Mouse (Mus musculus) E14TG2a.4 (cell line): ENCODE data around the gene Tiparp.

Source experiments
- H3K27me3 ChIP-seq: 2 replicates; pipeline ENCODE4 v1.6.1; 2014; ENCODE audit warnings: low read length, control low read depth; ENCODE audit not compliant: insufficient read depth
- H3K36me3 ChIP-seq: 2 replicates; pipeline ENCODE4 v1.6.1; 2014; ENCODE audit warnings: low read length, control low read depth; ENCODE audit not compliant: insufficient read depth
- H3K4me1 ChIP-seq: replicated peaks from 2 replicates; pipeline ENCODE4 v1.6.1; 2014; ENCODE audit warnings: low read depth, low read length, control low read depth
- H3K4me3 ChIP-seq: replicated peaks from 2 replicates; pipeline ENCODE4 v1.5.1; 2014; ENCODE audit warnings: mild to moderate bottlenecking, low read length
- H3K9me3 ChIP-seq: 2 replicates; pipeline ENCODE4 v1.6.1; 2014; ENCODE audit warnings: low read length, control low read depth
- CTCF ChIP-seq: conservative IDR thresholded peaks from 2 replicates; pipeline ENCODE4 v1.5.1; 2014; ENCODE audit warnings: low read length
- NANOG ChIP-seq: IDR thresholded peaks from 2 replicates; pipeline ENCODE4 v1.6.1; 2014; ENCODE audit warnings: borderline replicate concordance, low read length, mixed read lengths
- POU5F1 ChIP-seq: IDR thresholded peaks from 2 replicates; pipeline ENCODE4 v1.6.1; 2014; ENCODE audit warnings: low read length, borderline replicate concordance

The Tiparp gene

GRCm38 (mm10) chr3:65584329-65584728, 56.1 kb downstream of the Tiparp start:
- Histone ChIP-seq H3K9me3 (no peaks in the 10 kb centered on the region), H3K4me3 (no peak overlapping the region), H3K4me1 (peaks cover 34% of the 10 kb centered on the region), H3K36me3 (no peaks in the 10 kb centered on the region), H3K27me3 (0 out of 2 replicates have a peak, but pooled peaks cover 12% of the 10 kb centered on the region)
- TF ChIP-seq NANOG: no peak
- no peak for TF ChIP-seq CTCF
- no peak for TF ChIP-seq POU5F1

- Histone ChIP-seq H3K36me3 (no peaks in the 10 kb centered on the region), H3K4me1 (peaks cover 34% of the 10 kb centered on the region), H3K9me3 (no peaks in the 10 kb centered on the region), H3K4me3 (no peak overlapping the region), H3K27me3 (0 out of 2 replicates have a peak, but pooled peaks cover 12% of the 10 kb centered on the region)
- no peak for TF ChIP-seq CTCF
- TF ChIP-seq NANOG: no peak
- TF ChIP-seq POU5F1: no peak
These were observed 57.1 kb downstream of the Tiparp start for GRCm38 (mm10) chr3:65585291-65585690.

GRCm38 (mm10) chr3:65585823-65586482, 57.7 kb downstream of the Tiparp start:
- peaks cover 34% of the 10 kb centered on the region for H3K4me1 ChIP-seq
- TF ChIP-seq CTCF: no peak
- no peak for TF ChIP-seq POU5F1
- no peak for TF ChIP-seq NANOG
- no peaks in the 10 kb centered on the region for H3K9me3 ChIP-seq
- no peaks in the 10 kb centered on the region for H3K36me3 ChIP-seq
- H3K27me3 ChIP-seq: 0 out of 2 replicates have a peak, but pooled peaks cover 12% of the 10 kb centered on the region
- peak overlapping the region; percentile 61 for H3K4me3 ChIP-seq

- TF ChIP-seq NANOG: no peak
- TF ChIP-seq POU5F1: no peak
- TF ChIP-seq CTCF: no peak
- no peaks in the 10 kb centered on the region for H3K36me3 ChIP-seq
- H3K4me3 ChIP-seq: peak overlapping the region; percentile 61
- H3K9me3 ChIP-seq: no peaks in the 10 kb centered on the region
- 0 out of 2 replicates have a peak, but pooled peaks cover 12% of the 10 kb centered on the region for H3K27me3 ChIP-seq
- H3K4me1 ChIP-seq: peaks cover 34% of the 10 kb centered on the region
These were observed 58.3 kb downstream of the Tiparp start for GRCm38 (mm10) chr3:65586483-65586905.

GRCm38 (mm10) chr3:65586966-65587365, 58.8 kb downstream of the Tiparp start:
- Histone ChIP-seq H3K27me3 (0 out of 2 replicates have a peak, but pooled peaks cover 12% of the 10 kb centered on the region), H3K9me3 (no peaks in the 10 kb centered on the region), H3K36me3 (no peaks in the 10 kb centered on the region), H3K4me3 (peak overlapping the region; percentile 61), H3K4me1 (peaks cover 34% of the 10 kb centered on the region)
- TF ChIP-seq POU5F1 (no peak), CTCF (no peak), NANOG (no peak)

GRCm38 (mm10) chr3:65588424-65588823, 60.2 kb downstream of the Tiparp start:
- H3K4me1 ChIP-seq: peaks cover 34% of the 10 kb centered on the region
- TF ChIP-seq NANOG (no peak), POU5F1 (no peak), CTCF (no peak)
- no peak overlapping the region for H3K4me3 ChIP-seq
- H3K36me3 ChIP-seq: no peaks in the 10 kb centered on the region
- H3K9me3 ChIP-seq: no peaks in the 10 kb centered on the region
- 0 out of 2 replicates have a peak, but pooled peaks cover 12% of the 10 kb centered on the region for H3K27me3 ChIP-seq

GRCm38 (mm10) chr3:65592850-65593249, 64.6 kb downstream of the Tiparp start:
- Histone ChIP-seq H3K9me3 (no peaks in the 10 kb centered on the region), H3K36me3 (no peaks in the 10 kb centered on the region), H3K27me3 (no peaks in the 10 kb centered on the region), H3K4me3 (no peak overlapping the region), H3K4me1 (peaks cover 13% of the 10 kb centered on the region)
- no peak for TF ChIP-seq POU5F1
- no peak for TF ChIP-seq NANOG
- no peak for TF ChIP-seq CTCF

GRCm38 (mm10) chr3:65594493-65594892, 66.3 kb downstream of the Tiparp start:
- Histone ChIP-seq H3K4me3 (no peak overlapping the region), H3K4me1 (peaks cover 11% of the 10 kb centered on the region), H3K9me3 (no peaks in the 10 kb centered on the region), H3K36me3 (no peaks in the 10 kb centered on the region), H3K27me3 (no peaks in the 10 kb centered on the region)
- TF ChIP-seq CTCF (no peak), NANOG (no peak)

GRCm38 (mm10) chr3:65595196-65595595, 67.0 kb downstream of the Tiparp start:
- Histone ChIP-seq H3K9me3 (no peaks in the 10 kb centered on the region), H3K4me1 (peaks cover 11% of the 10 kb centered on the region), H3K36me3 (no peaks in the 10 kb centered on the region), H3K27me3 (no peaks in the 10 kb centered on the region), H3K4me3 (no peak overlapping the region)
- TF ChIP-seq CTCF (no peak), POU5F1 (no peak), NANOG (no peak)
